Mouse (Mus musculus) layer of hippocampus, adult 11-12 months (tissue): ENCODE results near the gene Tnrc6a.

Source experiments
- DNase-seq: peaks from one replicate; pipeline ENCODE4 v3.0.0; 2022; ENCODE audit warnings: low spot score

The Tnrc6a gene

GRCm38 (mm10) chr7:123191731-123192130 is 68.0 kb downstream of the Tnrc6a start:
- no peak for DNase-seq

GRCm38 (mm10) chr7:123193201-123193600 is 69.5 kb downstream of the Tnrc6a start:
- DNase-seq: no peak

- no peak for DNase-seq
Measured at GRCm38 (mm10) chr7:123194696-123195095, 71.0 kb downstream of the Tnrc6a start.

- no peak for DNase-seq
Measured at GRCm38 (mm10) chr7:123196432-123196831, 72.7 kb downstream of the Tnrc6a start.

- DNase-seq: no peak
Measured at GRCm38 (mm10) chr7:123198695-123199094, 75.0 kb downstream of the Tnrc6a start.

- DNase-seq: no peak
Measured at GRCm38 (mm10) chr7:123199151-123199550, 75.5 kb downstream of the Tnrc6a start.

- DNase-seq: no peak
Measured at GRCm38 (mm10) chr7:123199656-123200206, 76.0 kb downstream of the Tnrc6a start.

- no peak for DNase-seq
Measured at GRCm38 (mm10) chr7:123200722-123201121, 77.0 kb downstream of the Tnrc6a start.

GRCm38 (mm10) chr7:123205261-123205660 is 81.6 kb downstream of the Tnrc6a start:
- DNase-seq: peak; percentile 70

GRCm38 (mm10) chr7:123207561-123207960 is 83.9 kb downstream of the Tnrc6a start:
- no peak for DNase-seq

GRCm38 (mm10) chr7:123209864-123210263 is 86.2 kb downstream of the Tnrc6a start:
- DNase-seq: no peak

- no peak for DNase-seq
Measured at GRCm38 (mm10) chr7:123211461-123211860, 87.8 kb downstream of the Tnrc6a start.

GRCm38 (mm10) chr7:123212316-123212715 is 88.6 kb downstream of the Tnrc6a start:
- no peak for DNase-seq

- DNase-seq: no peak
Measured at GRCm38 (mm10) chr7:123214365-123215075, 90.8 kb downstream of the Tnrc6a start, which contains the start of gene Slc5a11. Gene Slc5a11 (plus strand): TSS chr7:123214780.

GRCm38 (mm10) chr7:123215138-123215537 is 91.5 kb downstream of the Tnrc6a start:
- no peak for DNase-seq

- no peak for DNase-seq
Measured at GRCm38 (mm10) chr7:123217448-123218354, 94.0 kb downstream of the Tnrc6a start.

- peak; percentile 50 for DNase-seq
Measured at GRCm38 (mm10) chr7:123218620-123219019, 94.9 kb downstream of the Tnrc6a start.

- peak; percentile 30 for DNase-seq
Measured at GRCm38 (mm10) chr7:123219781-123220632, 96.3 kb downstream of the Tnrc6a start.

- DNase-seq: no peak
Measured at GRCm38 (mm10) chr7:123220633-123220942, 96.9 kb downstream of the Tnrc6a start.

GRCm38 (mm10) chr7:123224076-123224475 is 100.4 kb downstream of the Tnrc6a start:
- no peak for DNase-seq

- DNase-seq: no peak
Measured at GRCm38 (mm10) chr7:123225159-123225558, 101.5 kb downstream of the Tnrc6a start.

GRCm38 (mm10) chr7:123235449-123235848 is 111.8 kb downstream of the Tnrc6a start:
- DNase-seq: no peak
